In the genomic region with DNA sequence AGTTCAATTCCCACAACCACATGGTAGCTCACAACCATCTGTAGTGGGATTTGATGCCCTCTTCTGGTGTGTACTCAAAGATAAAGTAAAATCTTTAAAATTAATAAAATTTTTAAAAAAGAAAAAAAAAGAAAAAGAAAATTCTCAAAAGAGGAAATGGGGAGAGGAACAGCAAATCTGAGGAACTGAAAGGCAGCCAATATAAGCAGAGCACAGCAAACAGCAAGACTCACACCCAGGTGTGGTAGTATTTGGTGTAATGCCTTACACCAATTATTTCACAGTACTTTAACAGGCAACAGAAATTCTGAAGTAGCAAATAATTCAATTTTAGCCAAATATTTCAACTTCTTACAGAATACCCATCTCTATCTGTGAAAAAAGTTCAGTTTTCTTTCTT, we compare ENCODE assay signal across 28 mouse cellular contexts. TPM values are rescaled to one million over a fixed set of nuclear protein-coding genes. Genes with fewer than 3 reads are reported as not detected.
DNase-seq lines count a peak whose midpoint lies in the region; ATAC-seq and TF ChIP-seq lines count a peak whose summit lies in the region.
"Had no signal": no experiment of that assay in that cellular context is flagged by ENCODE, and none has a peak within 500 bp of the region (broad histone marks: within the 10 kb centered on the region; RNA-seq: fewer than 3 reads in every experiment).

No protein-coding gene starts in this region.

- no peaks in the 10 kb centered on the region for H3K27me3 ChIP-seq in MEL (ENCODE audit: control insufficient read depth in 1 of 2, insufficient read depth in 2 of 2, low read length in 2 of 2)
- H3K27me3 ChIP-seq in splenic B cell, adult 2 months (ENCODE audit: control insufficient read depth, insufficient read depth, low read length, poor library complexity, severe bottlenecking) = no peaks in the 10 kb centered on the region
- no peaks in the 10 kb centered on the region for H3K27me3 ChIP-seq in neural tube, embryonic 15.5 days (replicated peaks)
- H3K27me3 ChIP-seq: embryonic facial prominence, embryonic 13.5 days; forebrain, embryonic 12.5 days; forebrain, embryonic 15.5 days; heart, embryonic 12.5 days; heart, embryonic 15.5 days; hindbrain, embryonic 13.5 days had no signal

- H3K27ac ChIP-seq in MEL (ENCODE audit: control insufficient read depth, low read depth, low read length) = no peak overlapping the region
- H3K27ac ChIP-seq in neural tube, embryonic 15.5 days (replicated peaks) = no peak overlapping the region
- H3K27ac ChIP-seq: embryonic facial prominence, embryonic 10.5 days; embryonic facial prominence, embryonic 13.5 days; forebrain, embryonic 12.5 days; forebrain, embryonic 15.5 days; heart, embryonic 15.5 days; hindbrain, embryonic 10.5 days; hindbrain, embryonic 13.5 days had no signal

- no peak overlapping the region for H3K4me3 ChIP-seq in MEL (ENCODE audit: control insufficient read depth in 1 of 2, insufficient read depth in 1 of 2, low read depth in 2 of 2, low read length in 2 of 2)
- H3K4me3 ChIP-seq in neural tube, embryonic 15.5 days (replicated peaks) = no peak overlapping the region
- H3K4me3 ChIP-seq: embryonic facial prominence, embryonic 10.5 days; embryonic facial prominence, embryonic 13.5 days; erythroblast, embryonic 14.5 days; forebrain, embryonic 12.5 days; forebrain, embryonic 15.5 days; heart, embryonic 12.5 days; heart, embryonic 15.5 days; hindbrain, embryonic 10.5 days; hindbrain, embryonic 13.5 days had no signal

- TF ChIP-seq EP300 in MEL (IDR thresholded peaks at IDR 0.05; ENCODE audit: low read depth in 1 of 2, low read length in 2 of 2) = no peak

- H3K4me2 ChIP-seq in neural tube, embryonic 15.5 days = no peak overlapping the region
- H3K4me2 ChIP-seq: embryonic facial prominence, embryonic 13.5 days; forebrain, embryonic 12.5 days; forebrain, embryonic 15.5 days; heart, embryonic 12.5 days; heart, embryonic 15.5 days; hindbrain, embryonic 13.5 days had no signal

- peaks cover 4 to 9% of the 10 kb centered on the region in 2 experiments; a peak in 3 of 4 replicates for H3K4me1 ChIP-seq in MEL (ENCODE audit: control insufficient read depth in 1 of 2, insufficient read depth in 2 of 2, low read length in 2 of 2)
- H3K4me1 ChIP-seq in neural tube, embryonic 15.5 days = peaks cover 10% of the 10 kb centered on the region

- H3K9ac ChIP-seq in MEL (ENCODE audit: control insufficient read depth, low read depth, low read length, poor library complexity, severe bottlenecking) = no peak overlapping the region
- no peak overlapping the region for H3K9ac ChIP-seq in neural tube, embryonic 15.5 days (replicated peaks)
- H3K9ac ChIP-seq: embryonic facial prominence, embryonic 13.5 days; forebrain, embryonic 12.5 days; forebrain, embryonic 15.5 days; heart, embryonic 12.5 days; heart, embryonic 15.5 days; hindbrain, embryonic 13.5 days had no signal

- no peak for TF ChIP-seq CTCF in MEL (IDR thresholded peaks at IDR 0.05 in 2 of 3, conservative IDR thresholded peaks at IDR 0.05 in 1 of 3; ENCODE audit: control insufficient read depth in 1 of 3, insufficient read depth in 1 of 3, low read depth in 2 of 3, low read length in 3 of 3, poor library complexity in 1 of 3, severe bottlenecking in 1 of 3)

- TF ChIP-seq POLR2A in MEL (IDR thresholded peaks at IDR 0.05; ENCODE audit: control insufficient read depth in 1 of 2, insufficient read depth in 1 of 2, low read depth in 1 of 2, low read length in 2 of 2, poor library complexity in 1 of 2) = no peak

- no peak for TF ChIP-seq RAD21 in MEL (IDR thresholded peaks at IDR 0.05; ENCODE audit: low read depth, low read length)

- H3K79me2 ChIP-seq in MEL (ENCODE audit: control insufficient read depth, insufficient read depth, low read length, poor library complexity) = 0 out of 2 replicates have a peak, but pooled peaks cover 2% of the 10 kb centered on the region

- peaks cover 0 to 11% of the 10 kb centered on the region in 2 experiments; a peak in 3 of 4 replicates for H3K36me3 ChIP-seq in MEL (ENCODE audit: control insufficient read depth in 1 of 2, insufficient read depth in 2 of 2, low read length in 2 of 2)
- peaks cover 16% of the 10 kb centered on the region for H3K36me3 ChIP-seq in splenic B cell, adult 2 months (ENCODE audit: control insufficient read depth, insufficient read depth, low read length, poor library complexity, severe bottlenecking)
- H3K36me3 ChIP-seq in neural tube, embryonic 15.5 days = peaks cover 46% of the 10 kb centered on the region

- peak; percentile 17 to 30 for DNase-seq in spleen, postnatal 36 days (ENCODE audit: low spot score in 2 of 2)
- no peak for DNase-seq in spleen, adult 18-20 months
- no peak for DNase-seq in MEL (ENCODE audit: low read depth, low spot score)
- DNase-seq in splenic B cell, adult 2 months (ENCODE audit: low read depth, low spot score) = peak; percentile 63
- DNase-seq in heart, adult 11 months = no peak
- DNase-seq: adrenal gland, adult 2 months; adrenal gland, postnatal 14 days; cerebellum, adult 11-12 months; cerebellum, adult 8-10 months; cerebellum, postnatal 10 days; cerebellum, postnatal 36 days; embryo, embryonic 11 days; gastrocnemius, postnatal 36 days; heart, adult 18-20 months; heart, postnatal 10 days; heart, postnatal 36 days had no signal

- no peaks in the 10 kb centered on the region for H3K9me3 ChIP-seq in MEL (replicated peaks; ENCODE audit: insufficient read depth, low read length)
- no peaks in the 10 kb centered on the region for H3K9me3 ChIP-seq in neural tube, embryonic 15.5 days (replicated peaks)
- H3K9me3 ChIP-seq: embryonic facial prominence, embryonic 10.5 days; embryonic facial prominence, embryonic 13.5 days; forebrain, embryonic 12.5 days; forebrain, embryonic 15.5 days; G1E; heart, embryonic 12.5 days; heart, embryonic 15.5 days; hindbrain, embryonic 10.5 days; hindbrain, embryonic 13.5 days had no signal

- ATAC-seq in neural tube, embryonic 15.5 days (ENCODE audit: low FRiP score) = no peak
- ATAC-seq: forebrain, embryonic 15.5 days; hindbrain, embryonic 16.5 days had no signal

TF ChIP-seq in MEL, 35 proteins besides CTCF, POLR2A, EP300 and RAD21:
- peak; percentile 38; the same call in 1 of the 2 replicates for TF ChIP-seq ZNF384 (IDR thresholded peaks at IDR 0.05; ENCODE audit: low read depth, low read length)
- no peak for TF ChIP-seq UBTF (IDR thresholded peaks at IDR 0.05; ENCODE audit: borderline replicate concordance, insufficient read depth, low read depth, low read length)
- no peak for TF ChIP-seq USF2 (IDR thresholded peaks at IDR 0.05; ENCODE audit: borderline replicate concordance in 1 of 2, insufficient read depth in 1 of 2, low read depth in 1 of 2, low read length in 2 of 2)

RNA-seq across cellular contexts. Expression of gene Gpcpd1, which starts 16.7 kb away (rescaled TPM):
- total RNA-seq in MEL (2012; rRNA removed) = 2.9 and 3.1 TPM in 2 replicates
- 1 to 10 TPM in 1 of 2 experiments, not detected in 1; 4.5 TPM for polyA plus RNA-seq in MEL (2012; ENCODE audit: insufficient read depth in 1 of 2, insufficient read length in 2 of 2, low read depth in 1 of 2, low replicate concordance in 2 of 2, missing spikeins in 1 of 2)
- 77.1 and 79.6 TPM in 2 replicates for polyA plus RNA-seq in neural tube, embryonic 15.5 days (2015; fragmentation: Nextera tagmentation; extraction: Ambion mirVana)

Comparison
In these comparisons a context has a peak if more than half of its experiments do, and no peak if none do; other contexts are left out.
1. DNase-seq: peak in spleen, postnatal 36 days (2 of 2) and splenic B cell, adult 2 months (single experiment); none in spleen, adult 18-20 months (0 of 2), MEL (single experiment) and heart, adult 11 months (single experiment).
2. RNA of gene Gpcpd1, which starts 16.7 kb away (polyA plus RNA-seq): 77.1 to 79.6 TPM in neural tube, embryonic 15.5 days; 4.5 TPM in MEL; every median in the first group is over 10 times any median in the second.